11 mouse cellular contexts compared by ENCODE assay signal in genomic region chrX:45340661-45341060, GRCm38 (mm10).
A peak's percentile ranks its signal among the peaks of the same experiment; 100 is the strongest.
DNase-seq lines count a peak whose midpoint lies in the region; TF ChIP-seq lines count a peak whose summit lies in the region.
"Had no signal": no experiment of that assay in that cellular context is flagged by ENCODE, and none has a peak within 500 bp of the region (broad histone marks: within the 10 kb centered on the region; RNA-seq: fewer than 3 reads in every experiment).

No protein-coding gene starts in this region.

- no peak overlapping the region for H3K4me3 ChIP-seq in layer of hippocampus, adult 2 months
- H3K4me3 ChIP-seq in ES-E14 (ENCODE audit: insufficient read depth in 1 of 2, low read depth in 1 of 2, low read length in 2 of 2, poor library complexity in 1 of 2, severe bottlenecking in 1 of 2): no peak overlapping the region
- H3K4me3 ChIP-seq: erythroblast, embryonic 14.5 days; limb, embryonic 12.5 days; myocyte had no signal

- H3K9ac ChIP-seq in ES-E14 (ENCODE audit: insufficient read depth, low read depth, low read length, poor library complexity, severe bottlenecking): no peak overlapping the region
- H3K9ac ChIP-seq: limb, embryonic 12.5 days had no signal

- H3K9me3 ChIP-seq in ES-E14 (ENCODE audit: control insufficient read depth, insufficient read depth, low read depth, low read length): no peaks in the 10 kb centered on the region
- H3K9me3 ChIP-seq: limb, embryonic 12.5 days had no signal

- TF ChIP-seq CTCF in layer of hippocampus, adult 2 months (conservative IDR thresholded peaks at IDR 0.05): peak; percentile 60

- H3K27ac ChIP-seq in layer of hippocampus, adult 2 months: no peak overlapping the region
- H3K27ac ChIP-seq in ES-E14 (ENCODE audit: insufficient read depth, low read depth, low read length, poor library complexity, severe bottlenecking): no peak overlapping the region
- H3K27ac ChIP-seq: limb, embryonic 12.5 days had no signal

- in situ Hi-C loops in ES-E14 (cut with MboI; ENCODE audit: low sequenced_read_pairs in 2 of 2, unreplicated experiment in 2 of 2): no loop called here

- no peaks in the 10 kb centered on the region for H3K36me3 ChIP-seq in ES-E14 (ENCODE audit: control insufficient read depth, insufficient read depth, low read length, poor library complexity, severe bottlenecking)
- H3K36me3 ChIP-seq: limb, embryonic 12.5 days had no signal

- no peaks in the 10 kb centered on the region for H3K4me1 ChIP-seq in ES-E14 (ENCODE audit: control insufficient read depth in 2 of 2, insufficient read depth in 2 of 2, low read length in 2 of 2, poor library complexity in 1 of 2)
- H3K4me1 ChIP-seq: limb, embryonic 12.5 days had no signal

- DNase-seq in cerebellum, adult 8-10 months: peak; percentile 1
- no peak for DNase-seq in cerebellum, adult 9-11 months
- DNase-seq in layer of hippocampus, adult 2 months (ENCODE audit: low spot score in 2 of 2): no peak
- no peak for DNase-seq in layer of hippocampus, adult 9-10 months (ENCODE audit: low spot score)
- DNase-seq in ES-E14 (ENCODE audit: low read depth, low spot score): peak; percentile 9
- peak; percentile 0 for DNase-seq in induced T-regulatory cell, adult 2 months (ENCODE audit: low read depth)
- DNase-seq in right cerebral cortex, postnatal 36 days (ENCODE audit: low spot score in 2 of 2): no peak
- DNase-seq in adrenal gland, postnatal 4 days (ENCODE audit: low spot score in 2 of 2): no peak

TF ChIP-seq in ES-E14, 5 proteins besides CTCF, POLR2A, EP300 and RAD21:
- no peak for TF ChIP-seq HCFC1 (IDR thresholded peaks at IDR 0.05; ENCODE audit: borderline replicate concordance, insufficient read depth, low read length)

Comparison
In these comparisons a context has a peak if more than half of its experiments do, and no peak if none do; other contexts are left out.
1. DNase-seq: peak in cerebellum, adult 8-10 months (single experiment), ES-E14 (single experiment) and induced T-regulatory cell, adult 2 months (single experiment); none in cerebellum, adult 9-11 months (single experiment), layer of hippocampus, adult 2 months (0 of 2), layer of hippocampus, adult 9-10 months (single experiment), right cerebral cortex, postnatal 36 days (0 of 2) and adrenal gland, postnatal 4 days (0 of 2).